Mouse (Mus musculus) small intestine, adult 2 months (tissue): ENCODE results near the gene Mfsd2a. TPM values are rescaled to one million over a fixed set of nuclear protein-coding genes. Genes with fewer than 3 reads are reported as not detected.

Experiments used
- H3K27ac ChIP-seq: fragments of 200-500 bp; 2 replicates; pipeline ENCODE4 v1.5.1; 2012; ENCODE audit warnings: low read depth, low read length, control low read depth, inconsistent platforms; ENCODE audit not compliant: insufficient read depth
- H3K27me3 ChIP-seq: fragments of 200-500 bp; 2 replicates; pipeline ENCODE4 v1.6.1; 2012; ENCODE audit warnings: mild to moderate bottlenecking, moderate library complexity, low read length, inconsistent platforms; ENCODE audit not compliant: control insufficient read depth, insufficient read depth
- H3K36me3 ChIP-seq: fragments of 200-500 bp; 2 replicates; pipeline ENCODE4 v1.6.1; 2012; ENCODE audit warnings: mild to moderate bottlenecking, low read length, control low read depth, inconsistent platforms; ENCODE audit not compliant: control insufficient read depth, insufficient read depth
- H3K4me1 ChIP-seq: fragments of 200-500 bp; 2 replicates; pipeline ENCODE4 v1.6.1; 2012; ENCODE audit warnings: low read length, inconsistent platforms, mixed read lengths; ENCODE audit not compliant: control insufficient read depth, insufficient read depth, insufficient read length
- H3K4me3 ChIP-seq: fragments of 200-500 bp; 2 replicates; pipeline ENCODE4 v1.5.1; 2012; ENCODE audit warnings: low read depth, mild to moderate bottlenecking, control low read depth, inconsistent platforms, low read length, moderate library complexity
- CTCF ChIP-seq: fragments of 200-500 bp; IDR thresholded peaks from 2 replicates; pipeline ENCODE4 v1.5.1; 2012; ENCODE audit warnings: low read depth, mild to moderate bottlenecking, control low read depth, inconsistent platforms, low read length, moderate library complexity, mixed read lengths; ENCODE audit not compliant: insufficient replicate concordance, insufficient read length; ENCODE audit errors: extremely low read depth
- POLR2A ChIP-seq: fragments of 200-500 bp; IDR thresholded peaks from 2 replicates; pipeline ENCODE4 v1.6.1; 2012; ENCODE audit warnings: low read depth, mild to moderate bottlenecking, control low read depth, inconsistent platforms, low read length, moderate library complexity
- WGBS: fragments of 180-500 bp; shearing (Covaris S2); methylation state at CpG from one replicate; pipeline ENCODE4 v1.1.7; 2018; 5-methylcytosine and 5-hydroxymethylcytosine counted together
- polyA plus RNA-seq: library from polyadenylated mRNA; depleted of rRNA; stranded (reverse); fragments of >200 nt; gene quantifications from 2 replicates; pipeline ENCODE4 v1.2.3, GENCODE M21; 2012

Gene Mfsd2a
- polyA plus RNA-seq, 1 experiment = 28.0 TPM

DNA sequence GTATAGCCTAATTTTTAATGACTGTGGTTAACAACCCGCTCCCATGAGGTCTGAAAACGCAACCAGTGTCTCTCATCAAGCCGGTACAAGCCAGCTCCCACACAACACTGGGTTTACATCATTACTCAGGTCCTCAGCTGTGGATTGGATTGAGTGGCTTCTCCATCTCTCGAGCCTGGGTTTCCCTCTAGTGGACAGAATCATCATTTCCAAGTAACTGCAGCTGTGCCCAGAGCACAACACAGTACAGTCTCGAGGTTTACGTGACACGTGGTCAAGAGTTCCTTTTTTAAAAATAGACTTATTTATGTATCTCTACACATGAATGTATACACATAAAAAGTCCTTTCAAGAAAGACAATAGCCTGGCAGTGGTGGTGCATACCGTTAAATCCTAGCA, 24.1 kb upstream of the Mfsd2a start:
- WGBS = 13% methylated on average over 8 of the region's 8 CpGs
- TF ChIP-seq POLR2A (no peak), CTCF (peak; percentile 67; the same call in 1 of the 2 replicates)
- H3K27ac ChIP-seq = no peak overlapping the region
- H3K36me3 ChIP-seq = no peaks in the 10 kb centered on the region
- H3K27me3 ChIP-seq = no peaks in the 10 kb centered on the region
- H3K4me3 ChIP-seq = no peak overlapping the region
- H3K4me1 ChIP-seq = peaks cover 25% of the 10 kb centered on the region

DNA sequence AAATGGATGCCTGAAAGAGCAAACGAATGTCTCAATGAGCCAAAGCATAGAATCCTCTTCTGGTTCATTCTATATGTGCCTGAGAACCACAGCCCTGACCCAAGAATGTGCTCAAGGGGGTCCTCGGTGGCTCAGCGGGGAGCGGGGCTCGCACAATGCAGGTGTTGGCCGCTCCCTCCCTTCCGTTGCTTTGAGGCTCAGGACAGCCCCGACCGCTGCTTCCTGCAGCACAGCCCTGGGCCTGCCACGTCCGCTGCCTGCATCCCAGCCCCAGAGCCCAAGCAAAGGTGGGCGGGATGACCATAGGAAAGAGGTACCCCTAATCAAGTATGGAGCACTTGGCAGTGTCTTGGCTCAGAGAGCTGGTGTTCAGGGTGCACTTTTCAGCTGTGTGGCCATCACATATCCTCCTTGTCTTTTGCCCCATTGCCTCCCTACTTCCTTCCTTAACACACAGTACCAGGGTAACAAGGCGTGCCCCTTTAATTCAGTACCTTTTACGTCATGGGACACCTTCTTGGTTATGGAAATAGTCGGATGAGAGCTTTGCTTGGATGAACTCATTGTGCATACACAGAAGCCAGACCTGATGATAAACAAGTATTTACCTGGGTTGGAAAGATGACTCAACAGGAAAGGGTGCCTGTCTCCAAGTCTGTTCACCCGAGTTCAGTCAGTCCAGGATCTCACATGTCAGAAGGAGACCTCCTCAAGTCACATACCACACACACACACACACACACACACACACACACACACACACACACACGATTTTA, 22.7 kb upstream of the Mfsd2a start:
- Histone ChIP-seq H3K27me3 (no peaks in the 10 kb centered on the region), H3K27ac (no peak overlapping the region), H3K4me3 (no peak overlapping the region), H3K36me3 (no peaks in the 10 kb centered on the region), H3K4me1 (peaks cover 30% of the 10 kb centered on the region)
- TF ChIP-seq CTCF = no peak
- no peak for TF ChIP-seq POLR2A
- 53% methylated on average over 17 of the region's 17 CpGs for WGBS

DNA sequence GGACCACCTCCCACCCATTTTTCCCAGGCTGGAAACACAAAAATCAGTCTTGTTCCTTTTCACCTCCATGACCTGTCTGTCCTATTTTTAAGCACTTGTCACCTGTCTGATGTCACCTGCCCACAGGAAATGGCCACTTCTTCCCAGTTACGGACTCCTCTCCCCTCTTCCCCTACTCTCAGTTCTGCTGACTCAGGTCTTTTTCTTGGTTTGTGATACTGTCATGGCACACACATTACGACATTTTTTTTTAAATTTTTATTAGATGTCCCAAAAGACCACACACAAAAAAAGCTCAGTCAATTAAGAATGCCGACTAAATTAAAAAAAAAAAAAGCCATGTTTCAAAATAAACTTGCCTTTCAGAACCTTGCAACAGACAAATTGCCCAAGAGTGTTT, 21.5 kb upstream of the Mfsd2a start:
- H3K27me3 ChIP-seq = no peaks in the 10 kb centered on the region
- 77% methylated on average over 3 of the region's 3 CpGs for WGBS
- no peak for TF ChIP-seq POLR2A
- no peak for TF ChIP-seq CTCF
- peaks cover 31% of the 10 kb centered on the region for H3K4me1 ChIP-seq
- H3K36me3 ChIP-seq = no peaks in the 10 kb centered on the region
- peak overlapping the region; percentile 76; the same call in 1 of the 2 replicates for H3K27ac ChIP-seq
- no peak overlapping the region for H3K4me3 ChIP-seq

DNA sequence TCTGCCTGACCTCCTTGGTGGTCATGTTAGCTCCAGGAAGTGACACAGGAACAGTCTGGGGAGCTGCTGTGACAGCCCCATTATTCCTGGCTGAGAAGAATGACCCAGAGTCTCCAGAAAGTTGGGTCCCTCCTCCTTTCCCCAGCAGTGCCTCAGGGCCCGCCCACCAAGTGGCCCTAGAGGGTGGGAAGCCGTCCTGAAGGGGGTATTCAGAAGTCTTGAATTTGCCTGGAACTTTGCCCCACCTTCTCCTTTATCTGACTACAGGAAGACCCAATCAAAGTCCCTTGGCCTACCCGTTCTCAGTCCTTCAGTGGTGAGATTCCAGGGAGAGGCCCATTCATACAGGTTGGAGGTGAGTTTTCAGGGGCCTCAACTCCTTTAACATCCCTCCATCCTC, 20.9 kb upstream of the Mfsd2a start:
- TF ChIP-seq CTCF (no peak), POLR2A (no peak)
- H3K4me3 ChIP-seq = no peak overlapping the region
- no peaks in the 10 kb centered on the region for H3K36me3 ChIP-seq
- WGBS = 33% methylated on average over 3 of the region's 3 CpGs
- peak overlapping the region; percentile 76 for H3K27ac ChIP-seq
- peaks cover 35% of the 10 kb centered on the region for H3K4me1 ChIP-seq
- no peaks in the 10 kb centered on the region for H3K27me3 ChIP-seq

DNA sequence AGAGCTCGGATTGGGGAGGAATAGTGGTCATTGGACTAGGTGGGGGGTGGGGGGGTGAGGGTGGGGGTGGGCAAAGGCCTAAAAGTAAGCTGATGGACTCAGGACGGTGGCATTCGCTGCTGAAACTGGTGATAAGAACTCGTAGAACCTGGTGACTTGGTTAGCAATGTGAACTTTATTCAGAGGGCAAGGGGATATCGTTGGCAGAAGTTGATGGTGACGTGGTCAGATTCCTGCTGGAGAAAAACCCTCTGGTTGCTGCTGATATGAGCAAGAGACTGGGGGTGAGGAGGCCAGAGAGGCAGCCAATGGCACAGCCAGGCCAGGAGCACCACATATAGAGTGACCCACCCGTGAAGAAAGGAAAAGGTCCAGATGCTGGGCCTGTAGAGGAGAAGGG, 20.2 kb upstream of the Mfsd2a start:
- peak overlapping the region; percentile 83 for H3K27ac ChIP-seq
- H3K27me3 ChIP-seq = no peaks in the 10 kb centered on the region
- peaks cover 39% of the 10 kb centered on the region for H3K4me1 ChIP-seq
- no peak overlapping the region for H3K4me3 ChIP-seq
- TF ChIP-seq POLR2A = no peak
- TF ChIP-seq CTCF = no peak
- no peaks in the 10 kb centered on the region for H3K36me3 ChIP-seq
- 40% methylated on average over 7 of the region's 7 CpGs for whole genome bisulfite sequencing

DNA sequence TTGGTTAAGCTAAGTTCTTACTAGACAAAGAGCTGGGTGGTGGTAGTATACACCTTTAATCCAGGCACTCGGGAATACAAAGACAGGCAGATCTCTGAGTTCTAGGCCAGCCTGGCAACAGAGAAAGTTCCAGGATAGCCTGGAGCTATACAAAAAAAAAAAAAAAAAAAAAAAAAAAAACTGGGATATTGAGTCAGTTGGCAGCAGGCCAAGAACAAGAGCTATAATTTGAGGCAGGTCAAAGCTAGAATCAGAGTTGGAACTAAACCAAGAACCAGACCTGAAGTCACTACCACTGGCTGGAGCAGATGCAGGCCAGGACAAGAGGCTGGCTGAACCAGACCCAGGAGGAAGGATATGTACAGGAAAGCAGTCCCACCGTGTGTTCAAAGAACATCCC, 19.7 kb upstream of the Mfsd2a start:
- TF ChIP-seq POLR2A (no peak), CTCF (no peak)
- H3K27ac ChIP-seq = peak overlapping the region; percentile 83
- 35% methylated on average over 2 of the region's 2 CpGs for WGBS

DNA sequence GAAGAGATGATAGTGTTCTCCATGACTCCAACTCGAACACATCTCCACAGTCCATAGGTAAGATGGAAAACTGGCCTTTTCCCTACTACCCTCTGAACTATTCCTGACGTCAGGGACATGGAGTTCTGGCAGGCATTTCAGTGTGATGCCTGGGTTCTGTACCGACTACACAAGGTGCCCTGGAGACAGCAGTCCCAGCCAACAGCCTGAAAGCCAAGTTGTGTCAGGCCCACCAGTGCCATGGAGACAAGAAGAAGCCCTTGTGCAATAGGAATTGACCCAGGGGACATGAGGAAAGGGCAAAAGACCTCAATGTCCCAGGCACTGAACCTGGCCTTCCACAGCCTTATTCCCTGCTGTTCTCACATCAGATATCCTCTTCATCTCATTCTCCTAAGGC, 18.8 kb upstream of the Mfsd2a start:
- Histone ChIP-seq H3K27ac (no peak overlapping the region), H3K36me3 (no peaks in the 10 kb centered on the region), H3K4me1 (peaks cover 46% of the 10 kb centered on the region), H3K27me3 (no peaks in the 10 kb centered on the region), H3K4me3 (no peak overlapping the region)
- WGBS = 83% methylated on average over 3 of the region's 3 CpGs
- no peak for TF ChIP-seq CTCF
- no peak for TF ChIP-seq POLR2A

More for the DNA sequence above, 19.7 kb upstream of the Mfsd2a start:
- H3K4me3 ChIP-seq = no peak overlapping the region
- H3K4me1 ChIP-seq = peaks cover 42% of the 10 kb centered on the region
- H3K27me3 ChIP-seq = no peaks in the 10 kb centered on the region
- H3K36me3 ChIP-seq = no peaks in the 10 kb centered on the region
